Mouse (Mus musculus) kidney, adult 2 months (tissue): ENCODE measurements around the gene Mink1.

ENCODE experiments used
- CTCF ChIP-seq: fragments of 200-500 bp; conservative IDR thresholded peaks from 2 replicates; pipeline ENCODE4 v1.5.1; 2011; ENCODE audit warnings: low read depth, mild to moderate bottlenecking, control low read depth, low read length, moderate library complexity, mixed read lengths; ENCODE audit not compliant: insufficient read depth, insufficient read length
- POLR2A ChIP-seq: fragments of 200-500 bp; IDR thresholded peaks from one replicate; pipeline ENCODE4 v1.6.1; 2011; ENCODE audit warnings: low read depth, low read length, control low read depth

- TF ChIP-seq POLR2A (no peak), CTCF (no peak)
Observed at GRCm38 (mm10) chr11:70562995-70563469, 351 bp downstream of the Mink1 start.
